Mouse (Mus musculus) liver, embryonic 16.5 days (tissue): ENCODE measurements around the gene Arid4a. TPM values are rescaled to one million over a fixed set of nuclear protein-coding genes. Genes with fewer than 3 reads are reported as not detected.

ENCODE experiments used
- ATAC-seq: fragments of 200-750 bp; cut with Nextera tagmentation; 2 replicates; pipeline ENCODE4 v1.8.0; 2017; ENCODE audit warnings: low read depth, mild to moderate bottlenecking, moderate number of reproducible peaks, moderate library complexity
- H3K27ac ChIP-seq: fragments of 300-500 bp; sonication (generic); 2 replicates; pipeline ENCODE4 v1.5.1; 2014; ENCODE audit warnings: mild to moderate bottlenecking, low read length
- H3K27me3 ChIP-seq: fragments of 300-500 bp; sonication (generic); 2 replicates; pipeline ENCODE4 v1.6.1; 2014; ENCODE audit warnings: low read depth, low read length, mixed read lengths; ENCODE audit not compliant: control insufficient read depth, insufficient read depth
- H3K36me3 ChIP-seq: fragments of 300-500 bp; sonication (generic); 2 replicates; pipeline ENCODE4 v1.6.1; 2014; ENCODE audit warnings: mild to moderate bottlenecking; ENCODE audit not compliant: control insufficient read depth, insufficient read depth
- H3K4me1 ChIP-seq: fragments of 300-500 bp; sonication (generic); 2 replicates; pipeline ENCODE4 v1.6.1; 2014; ENCODE audit warnings: low read depth, low read length, mixed read lengths; ENCODE audit not compliant: control insufficient read depth
- H3K4me2 ChIP-seq: fragments of 300-500 bp; sonication (generic); 2 replicates; pipeline ENCODE4 v1.6.1; 2014; ENCODE audit warnings: low read depth, low read length, mixed read lengths
- H3K4me3 ChIP-seq: fragments of 300-500 bp; sonication (generic); 2 replicates; pipeline ENCODE4 v1.5.1; 2014; ENCODE audit warnings: low read depth, mild to moderate bottlenecking, low read length
- H3K9ac ChIP-seq: fragments of 300-500 bp; sonication (generic); 2 replicates; pipeline ENCODE4 v1.6.1; 2014; ENCODE audit warnings: low read depth, low read length
- H3K9me3 ChIP-seq: fragments of 300-500 bp; sonication (generic); replicated peaks from 2 replicates; pipeline ENCODE4 v1.6.1; 2016; ENCODE audit warnings: low read length; ENCODE audit not compliant: control insufficient read depth
- WGBS: fragments of 180-500 bp; shearing (Covaris S2); extraction: QIAGEN DNeasy Blood & Tissue Kit; methylation state at CpG from one replicate; pipeline ENCODE4 v1.1.7; 2014; ENCODE audit not compliant: insufficient replicate concordance; 5-methylcytosine and 5-hydroxymethylcytosine counted together
- polyA plus RNA-seq: library from polyadenylated mRNA; unstranded; fragments of >200 nt; fragmentation: Nextera tagmentation; extraction: Ambion mirVana; gene quantifications from 2 replicates; pipeline ENCODE4 v1.2.1, GENCODE M21; 2015

Arid4a gene
- polyA plus RNA-seq, 1 experiment from 2014 or later = 21.3 TPM

GRCm38 (mm10) chr12:70975891-70976290 is 39.9 kb upstream of the Arid4a start:
- Histone ChIP-seq H3K9me3 (no peaks in the 10 kb centered on the region), H3K9ac (peak overlapping the region; percentile 47), H3K36me3 (no peaks in the 10 kb centered on the region), H3K27ac (peak overlapping the region; percentile 1; the same call in 1 of the 2 replicates), H3K4me2 (peak overlapping the region; percentile 68), H3K27me3 (no peaks in the 10 kb centered on the region), H3K4me3 (peak overlapping the region; percentile 98), H3K4me1 (peaks cover 17% of the 10 kb centered on the region)
- no peak for ATAC-seq
- 44% methylated on average over 3 of the region's 3 CpGs for WGBS

GRCm38 (mm10) chr12:70978345-70978744 is 37.4 kb upstream of the Arid4a start:
- Histone ChIP-seq H3K4me2 (no peak overlapping the region), H3K27me3 (no peaks in the 10 kb centered on the region), H3K9ac (no peak overlapping the region), H3K4me1 (peaks cover 17% of the 10 kb centered on the region), H3K36me3 (no peaks in the 10 kb centered on the region; the same call in 1 of the 2 replicates), H3K9me3 (no peaks in the 10 kb centered on the region), H3K4me3 (no peak overlapping the region), H3K27ac (no peak overlapping the region)
- no peak for ATAC-seq
- 72% methylated on average over 7 of the region's 7 CpGs for WGBS

GRCm38 (mm10) chr12:70984855-70985550 is 30.8 kb upstream of the Arid4a start:
- no peaks in the 10 kb centered on the region for H3K9me3 ChIP-seq
- no peak overlapping the region for H3K9ac ChIP-seq
- no peaks in the 10 kb centered on the region for H3K27me3 ChIP-seq
- WGBS = 84% methylated on average over 7 of the region's 7 CpGs
- H3K36me3 ChIP-seq = peaks cover 44% of the 10 kb centered on the region
- H3K4me3 ChIP-seq = no peak overlapping the region
- H3K4me1 ChIP-seq = no peaks in the 10 kb centered on the region
- H3K4me2 ChIP-seq = no peak overlapping the region
- H3K27ac ChIP-seq = no peak overlapping the region
- no peak for ATAC-seq

GRCm38 (mm10) chr12:70997225-70997624 is 18.6 kb upstream of the Arid4a start:
- Histone ChIP-seq H3K36me3 (peaks cover 27% of the 10 kb centered on the region), H3K27me3 (no peaks in the 10 kb centered on the region), H3K4me3 (no peak overlapping the region), H3K4me1 (peaks cover 3% of the 10 kb centered on the region; the same call in 1 of the 2 replicates), H3K9ac (no peak overlapping the region), H3K27ac (no peak overlapping the region), H3K9me3 (no peaks in the 10 kb centered on the region), H3K4me2 (no peak overlapping the region)
- ATAC-seq = no peak
- 83% methylated on average over 5 of the region's 5 CpGs for WGBS

GRCm38 (mm10) chr12:70999423-70999903 is 16.3 kb upstream of the Arid4a start:
- no peak overlapping the region for H3K4me2 ChIP-seq
- H3K4me1 ChIP-seq = peaks cover 3% of the 10 kb centered on the region; the same call in 1 of the 2 replicates
- no peaks in the 10 kb centered on the region for H3K9me3 ChIP-seq
- H3K27me3 ChIP-seq = no peaks in the 10 kb centered on the region
- H3K27ac ChIP-seq = peak overlapping the region; percentile 26
- ATAC-seq = peak; percentile 45
- peaks cover 18% of the 10 kb centered on the region for H3K36me3 ChIP-seq
- WGBS = 17% methylated on average over 5 of the region's 5 CpGs
- no peak overlapping the region for H3K4me3 ChIP-seq
- H3K9ac ChIP-seq = no peak overlapping the region

GRCm38 (mm10) chr12:71000344-71000743 is 15.4 kb upstream of the Arid4a start:
- peaks cover 15% of the 10 kb centered on the region for H3K36me3 ChIP-seq
- H3K9me3 ChIP-seq = no peaks in the 10 kb centered on the region
- no peak for ATAC-seq
- no peak overlapping the region for H3K9ac ChIP-seq
- WGBS = 53% methylated on average over 1 of the region's 1 CpGs
- H3K27me3 ChIP-seq = no peaks in the 10 kb centered on the region
- H3K4me2 ChIP-seq = no peak overlapping the region
- H3K4me3 ChIP-seq = no peak overlapping the region
- peaks cover 3% of the 10 kb centered on the region; the same call in 1 of the 2 replicates for H3K4me1 ChIP-seq
- peak overlapping the region; percentile 3; the same call in 1 of the 2 replicates for H3K27ac ChIP-seq

- Histone ChIP-seq H3K27ac (no peak overlapping the region), H3K27me3 (no peaks in the 10 kb centered on the region), H3K4me3 (no peak overlapping the region), H3K4me2 (no peak overlapping the region), H3K9me3 (no peaks in the 10 kb centered on the region), H3K4me1 (peaks cover 3% of the 10 kb centered on the region; the same call in 1 of the 2 replicates), H3K36me3 (peaks cover 14% of the 10 kb centered on the region), H3K9ac (no peak overlapping the region)
- no peak for ATAC-seq
- 78% methylated on average over 6 of the region's 6 CpGs for WGBS
Observed at GRCm38 (mm10) chr12:71001456-71001855, 14.3 kb upstream of the Arid4a start.

- H3K27ac ChIP-seq = no peak overlapping the region
- no peak overlapping the region for H3K4me2 ChIP-seq
- H3K36me3 ChIP-seq = peaks cover 28% of the 10 kb centered on the region
- WGBS = 73% methylated on average over 5 of the region's 6 CpGs
- H3K4me3 ChIP-seq = no peak overlapping the region
- H3K27me3 ChIP-seq = no peaks in the 10 kb centered on the region
- no peaks in the 10 kb centered on the region for H3K9me3 ChIP-seq
- ATAC-seq = no peak
- peaks cover 3% of the 10 kb centered on the region; the same call in 1 of the 2 replicates for H3K4me1 ChIP-seq
- H3K9ac ChIP-seq = no peak overlapping the region
Observed at GRCm38 (mm10) chr12:71003760-71004426, 11.9 kb upstream of the Arid4a start.

GRCm38 (mm10) chr12:71006141-71006540 is 9.6 kb upstream of the Arid4a start:
- Histone ChIP-seq H3K36me3 (peaks cover 35% of the 10 kb centered on the region), H3K9me3 (no peaks in the 10 kb centered on the region)

More at GRCm38 (mm10) chr12:71006141-71006540, 9.6 kb upstream of the Arid4a start:
- no peak overlapping the region for H3K4me2 ChIP-seq
- no peak overlapping the region for H3K9ac ChIP-seq
- no peak overlapping the region for H3K27ac ChIP-seq
- no peaks in the 10 kb centered on the region for H3K4me1 ChIP-seq
- no peak overlapping the region for H3K4me3 ChIP-seq
- no peaks in the 10 kb centered on the region for H3K27me3 ChIP-seq
- 79% methylated on average over 6 of the region's 6 CpGs for WGBS
- ATAC-seq = no peak
